Mouse (Mus musculus) stomach, postnatal 0 days (tissue): ENCODE data around the gene Cnn3.

Source experiments
- CTCF ChIP-seq: IDR thresholded peaks from 2 replicates; pipeline ENCODE4 v1.5.1; 2016; ENCODE audit warnings: antibody characterized with exemption, low read depth, mild to moderate bottlenecking, moderate library complexity
- EP300 ChIP-seq: optimal IDR thresholded peaks from 2 replicates; pipeline ENCODE3; 2016; ENCODE audit warnings: antibody characterized with exemption

DNA sequence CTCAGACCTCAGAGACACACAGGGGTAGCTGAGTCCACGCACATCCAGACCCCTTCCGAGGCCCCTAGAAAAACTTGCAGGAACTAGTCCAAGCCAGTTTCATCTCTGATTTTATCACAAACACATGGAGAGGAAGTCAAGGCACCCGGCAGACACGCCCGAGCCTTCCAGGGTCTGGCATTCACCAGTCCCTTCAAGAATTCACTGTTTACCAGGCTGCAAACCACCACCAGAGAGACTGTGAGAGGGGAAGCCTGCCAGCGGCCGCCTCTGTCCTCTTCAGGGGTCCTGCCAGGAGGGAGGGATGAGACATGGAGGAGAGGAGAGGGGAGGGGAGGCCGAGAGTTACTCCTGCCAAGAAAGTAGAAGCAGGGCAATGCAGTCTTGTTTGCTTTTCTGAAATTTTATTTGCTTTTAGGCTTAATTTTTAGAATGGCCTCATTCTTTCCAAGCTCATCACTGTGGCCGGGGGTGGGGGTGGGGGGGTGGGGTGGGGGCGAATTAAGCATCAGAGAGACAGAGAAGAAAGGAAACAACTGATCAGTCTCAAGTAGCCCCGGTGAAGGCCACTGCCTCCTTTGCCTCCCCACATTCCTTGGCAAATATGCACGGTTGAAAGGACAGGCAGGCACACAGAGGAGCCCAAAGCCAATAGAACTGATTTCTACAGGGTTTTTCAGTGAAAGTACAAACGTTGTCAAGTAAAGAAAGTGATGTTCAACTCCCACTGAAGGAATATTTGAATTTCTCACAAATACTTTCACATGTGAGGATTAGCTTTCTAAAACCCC is 43.1 kb downstream of the Cnn3 start:
- TF ChIP-seq CTCF (no peak), EP300 (no peak)
